Mouse (Mus musculus) olfactory bulb, adult 2 months (tissue): ENCODE measurements around the gene Spata45. TPM values are rescaled to one million over a fixed set of nuclear protein-coding genes. Genes with fewer than 3 reads are reported as not detected.

Source experiments
- H3K27ac ChIP-seq: fragments of 200-500 bp; 2 replicates; pipeline ENCODE4 v1.5.1; 2012; ENCODE audit warnings: low read depth, low read length; ENCODE audit not compliant: insufficient read depth
- H3K4me1 ChIP-seq: fragments of 200-500 bp; 2 replicates; pipeline ENCODE4 v1.6.1; 2012; ENCODE audit warnings: low read length; ENCODE audit not compliant: control insufficient read depth, insufficient read depth
- H3K4me3 ChIP-seq: fragments of 200-500 bp; 2 replicates; pipeline ENCODE4 v1.5.1; 2012; ENCODE audit warnings: mild to moderate bottlenecking, low read depth, low read length, moderate library complexity; ENCODE audit not compliant: insufficient read depth
- CTCF ChIP-seq: fragments of 200-500 bp; IDR thresholded peaks from 2 replicates; pipeline ENCODE4 v1.5.1; 2012; ENCODE audit warnings: low read depth, mild to moderate bottlenecking, low read length, moderate library complexity; ENCODE audit not compliant: insufficient read depth
- POLR2A ChIP-seq: fragments of 200-500 bp; IDR thresholded peaks from 2 replicates; pipeline ENCODE4 v1.6.1; 2012; ENCODE audit warnings: mild to moderate bottlenecking, low read depth, low read length, moderate library complexity; ENCODE audit not compliant: insufficient read depth
- WGBS: fragments of 180-500 bp; shearing (Covaris S2); methylation state at CpG from one replicate; pipeline ENCODE4 v1.1.7; 2018; 5-methylcytosine and 5-hydroxymethylcytosine counted together
- polyA plus RNA-seq: library from polyadenylated mRNA; stranded (reverse); fragments of >200 nt; gene quantifications from 2 replicates; pipeline ENCODE4 v1.2.4, GENCODE M21; 2012; ENCODE audit warnings: low replicate concordance; ENCODE audit not compliant: missing spikeins, insufficient read depth, insufficient read length

Gene Spata45
- polyA plus RNA-seq, 1 experiment: not detected

- Histone ChIP-seq H3K4me1 (no peaks in the 10 kb centered on the region), H3K27ac (no peak overlapping the region), H3K4me3 (no peak overlapping the region)
- no peak for TF ChIP-seq POLR2A
- TF ChIP-seq CTCF: no peak
- 68% methylated on average over 3 of the region's 3 CpGs for WGBS
These were observed 21.0 kb downstream of the Spata45 start for GRCm38 (mm10) chr1:191057461-191057860.

GRCm38 (mm10) chr1:191062241-191062780 is 25.9 kb downstream of the Spata45 start:
- WGBS: 2% methylated on average over 15 of the region's 15 CpGs
- TF ChIP-seq POLR2A: no peak
- no peak for TF ChIP-seq CTCF
- Histone ChIP-seq H3K4me1 (peaks cover 2% of the 10 kb centered on the region; the same call in 1 of the 2 replicates), H3K27ac (peak overlapping the region; percentile 56), H3K4me3 (peak overlapping the region; percentile 75)

GRCm38 (mm10) chr1:191062781-191063485 is 26.5 kb downstream of the Spata45 start, which contains the start of the genes Tatdn3 and Nsl1:
Tatdn3 (minus strand) TSS chr1:191062932.
Nsl1 (plus strand) TSS chr1:191063012.
- Histone ChIP-seq H3K4me1 (peaks cover 2% of the 10 kb centered on the region; the same call in 1 of the 2 replicates), H3K27ac (peak within 1 kb of the TSS; percentile 56), H3K4me3 (peak within 1 kb of the TSS; percentile 75)
- WGBS: under 1% methylated on average over 56 of the region's 56 CpGs
- TF ChIP-seq CTCF: 0 out of 2 replicates have a peak, but pooled peaks have one; percentile 40
- TF ChIP-seq POLR2A: peak; percentile 73

- peaks cover 2% of the 10 kb centered on the region; the same call in 1 of the 2 replicates for H3K4me1 ChIP-seq
- no peak overlapping the region for H3K4me3 ChIP-seq
- 57% methylated on average over 9 of the region's 9 CpGs for WGBS
- no peak overlapping the region for H3K27ac ChIP-seq
- TF ChIP-seq CTCF (no peak), POLR2A (no peak)
These were observed 27.3 kb downstream of the Spata45 start for GRCm38 (mm10) chr1:191063700-191064099.

GRCm38 (mm10) chr1:191064535-191064934 is 28.1 kb downstream of the Spata45 start:
- H3K27ac ChIP-seq: no peak overlapping the region
- no peak overlapping the region for H3K4me3 ChIP-seq
- 87% methylated on average over 2 of the region's 2 CpGs for WGBS
- H3K4me1 ChIP-seq: peaks cover 2% of the 10 kb centered on the region; the same call in 1 of the 2 replicates
- TF ChIP-seq CTCF (no peak), POLR2A (no peak)

GRCm38 (mm10) chr1:191065188-191065587 is 28.7 kb downstream of the Spata45 start:
- peaks cover 2% of the 10 kb centered on the region; the same call in 1 of the 2 replicates for H3K4me1 ChIP-seq
- H3K27ac ChIP-seq: no peak overlapping the region
- no peak overlapping the region for H3K4me3 ChIP-seq
- TF ChIP-seq CTCF (no peak), POLR2A (no peak)
- 81% methylated on average over 4 of the region's 4 CpGs for WGBS

- H3K27ac ChIP-seq: no peak overlapping the region
- H3K4me1 ChIP-seq: no peaks in the 10 kb centered on the region
- TF ChIP-seq CTCF (no peak), POLR2A (no peak)
- H3K4me3 ChIP-seq: no peak overlapping the region
- 78% methylated on average over 5 of the region's 5 CpGs for WGBS
These were observed 31.9 kb downstream of the Spata45 start for GRCm38 (mm10) chr1:191068377-191068776.

GRCm38 (mm10) chr1:191070259-191070658 is 33.8 kb downstream of the Spata45 start:
- Histone ChIP-seq H3K4me3 (no peak overlapping the region), H3K4me1 (no peaks in the 10 kb centered on the region), H3K27ac (no peak overlapping the region)
- WGBS: 84% methylated on average over 4 of the region's 4 CpGs
- TF ChIP-seq POLR2A (no peak), CTCF (no peak)

- Histone ChIP-seq H3K4me3 (no peak overlapping the region), H3K27ac (no peak overlapping the region), H3K4me1 (no peaks in the 10 kb centered on the region)
- WGBS: 91% methylated on average over 6 of the region's 6 CpGs
- TF ChIP-seq CTCF: no peak
- no peak for TF ChIP-seq POLR2A
These were observed 35.2 kb downstream of the Spata45 start for GRCm38 (mm10) chr1:191071613-191072012.
